Mouse (Mus musculus) mouse embryonic stem cell (cell line): ENCODE measurements around the gene D230025D16Rik.
"Not testable (repeated sequence)": the region's sequence is repeated elsewhere in the genome, so short reads cannot be mapped to it uniquely, and the experiment has no call there.

Experiments
- in situ Hi-C, 2 experiments: fragments of 300-500 bp; cut with MboI; formaldehyde crosslinking; loops; 1 replicate in 1 of 2; 3 replicates in 1 of 2; pipeline ENCODE4 v1.14.3; 2019 to 2020; ENCODE audit warnings: low sequenced_read_pairs in 2 of 2, low pct_unique_long_range_greater_than_20kb in 1 of 2, mixed read lengths in 1 of 2; ENCODE audit not compliant: unreplicated experiment in 1 of 2

The D230025D16Rik gene

DNA sequence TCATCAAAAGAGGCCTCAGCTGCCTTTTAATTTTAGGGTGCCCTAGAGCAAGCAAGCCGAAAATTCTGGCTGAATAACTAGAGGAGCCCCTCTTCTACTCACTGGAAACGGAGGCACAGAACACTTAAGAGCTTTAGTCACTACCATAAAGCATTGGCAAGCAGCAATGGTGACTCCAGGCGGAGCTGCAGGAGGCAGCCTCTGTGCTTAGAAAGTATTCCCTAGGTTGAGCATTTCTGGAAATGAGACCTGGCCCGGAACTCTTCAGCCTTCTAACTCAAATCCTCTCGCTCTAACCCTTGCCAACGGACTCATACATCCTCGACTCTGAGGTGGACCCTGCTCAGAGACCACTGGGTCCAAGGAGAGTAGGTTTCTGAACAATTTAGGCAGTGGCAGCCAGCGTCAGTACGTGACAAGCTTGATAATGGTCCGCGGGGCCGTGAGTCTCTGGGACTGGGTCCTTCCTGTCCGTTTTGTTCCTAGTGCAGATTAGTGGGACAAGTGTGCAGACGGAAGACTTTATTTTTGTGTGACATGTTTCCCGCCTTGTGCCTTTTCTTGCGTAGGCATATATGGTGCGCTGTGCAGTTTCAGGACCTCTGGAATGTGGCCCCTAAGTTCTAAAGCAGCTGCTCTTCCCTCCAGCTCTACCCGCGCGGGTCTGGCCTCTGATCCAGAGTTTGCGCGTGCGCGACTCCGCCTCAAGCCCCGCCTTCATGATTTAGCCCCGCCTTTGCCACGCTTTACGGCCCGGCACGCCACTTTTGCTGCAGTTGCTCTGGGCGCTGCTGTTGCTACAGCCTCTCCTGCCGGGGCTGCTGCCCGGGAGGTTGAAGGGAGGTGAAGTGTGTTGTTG, at the start of gene D230025D16Rik:
Gene D230025D16Rik, plus strand, starts transcription at position 733 of the 859 bp plus-strand sequence.
- in situ Hi-C loops: no loop called here

DNA sequence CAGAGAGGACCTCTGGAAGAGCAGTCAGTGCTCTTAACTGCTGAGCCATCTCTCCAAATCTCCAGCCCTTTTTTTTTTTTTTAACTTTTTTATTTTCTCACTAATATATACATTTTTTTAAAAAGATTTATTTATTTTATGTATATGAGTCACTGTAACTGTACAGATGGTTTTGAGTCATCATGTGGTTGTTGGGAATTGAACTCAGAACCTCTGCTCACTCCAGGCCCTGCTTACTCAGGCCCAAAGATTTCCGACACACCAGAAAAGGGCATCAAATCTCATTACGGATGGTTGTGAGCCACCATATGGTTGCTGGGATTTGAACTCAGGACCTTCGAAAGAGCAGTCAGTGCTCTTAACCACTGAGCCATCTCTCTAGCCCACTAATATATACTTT, 49.7 kb upstream of the D230025D16Rik start:
- in situ Hi-C loops: not testable (repeated sequence)

DNA sequence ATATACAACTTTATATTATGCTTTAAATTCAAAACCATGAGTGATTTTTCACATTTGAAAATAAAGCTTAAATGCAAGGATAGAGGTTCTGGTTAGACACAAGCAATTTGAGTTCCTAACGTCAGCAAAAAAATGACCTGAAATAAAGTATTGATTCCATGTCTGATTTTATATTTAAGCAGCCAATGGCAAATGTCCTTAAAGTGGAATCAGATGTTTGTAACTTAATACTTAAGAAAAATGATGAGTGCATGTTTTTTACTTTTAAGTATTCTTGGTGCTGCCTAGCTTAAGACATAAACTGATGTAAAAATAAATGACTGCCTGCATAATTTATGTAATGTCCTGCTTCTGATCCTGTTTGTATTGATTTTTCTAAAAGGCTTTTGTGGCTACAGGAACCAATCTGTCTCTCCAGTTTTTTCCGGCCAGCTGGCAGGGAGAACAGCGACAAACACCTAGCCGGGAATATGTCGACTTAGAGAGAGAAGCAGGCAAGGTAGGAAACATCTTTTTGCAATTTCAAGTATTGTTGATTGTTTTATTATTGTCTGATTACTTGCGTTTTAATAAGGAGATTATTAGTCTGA, 46.6 kb upstream of the D230025D16Rik start:
- in situ Hi-C loops: no loop called here

DNA sequence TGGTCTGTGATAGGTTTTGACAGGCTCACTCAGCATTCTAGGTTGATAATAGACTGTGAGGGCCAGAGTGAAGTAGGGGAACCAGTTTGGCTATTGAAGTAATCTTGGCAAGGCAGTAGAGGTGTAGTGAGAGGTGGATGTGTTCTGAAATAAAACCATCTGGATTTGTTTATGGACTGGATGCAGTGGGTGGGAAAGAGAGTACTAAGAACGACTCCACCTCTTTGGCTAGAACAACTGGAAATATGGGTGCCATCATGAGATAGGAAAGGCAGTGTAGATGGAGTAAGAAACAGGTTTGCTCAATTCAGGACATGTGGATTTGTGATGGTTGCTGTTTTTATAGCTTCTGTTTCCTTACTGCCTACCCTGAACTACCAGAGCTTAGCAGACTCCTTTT, 42.7 kb upstream of the D230025D16Rik start:
- in situ Hi-C loops: no loop called here

- in situ Hi-C loops: no loop called here
Measured at GRCm38 (mm10) chr8:105186467-105187005, 38.4 kb upstream of the D230025D16Rik start.

GRCm38 (mm10) chr8:105192182-105192581, 32.8 kb upstream of the D230025D16Rik start:
- in situ Hi-C loops: no loop called here

- in situ Hi-C loops: no loop called here
Measured at GRCm38 (mm10) chr8:105205748-105206147, 19.2 kb upstream of the D230025D16Rik start.

DNA sequence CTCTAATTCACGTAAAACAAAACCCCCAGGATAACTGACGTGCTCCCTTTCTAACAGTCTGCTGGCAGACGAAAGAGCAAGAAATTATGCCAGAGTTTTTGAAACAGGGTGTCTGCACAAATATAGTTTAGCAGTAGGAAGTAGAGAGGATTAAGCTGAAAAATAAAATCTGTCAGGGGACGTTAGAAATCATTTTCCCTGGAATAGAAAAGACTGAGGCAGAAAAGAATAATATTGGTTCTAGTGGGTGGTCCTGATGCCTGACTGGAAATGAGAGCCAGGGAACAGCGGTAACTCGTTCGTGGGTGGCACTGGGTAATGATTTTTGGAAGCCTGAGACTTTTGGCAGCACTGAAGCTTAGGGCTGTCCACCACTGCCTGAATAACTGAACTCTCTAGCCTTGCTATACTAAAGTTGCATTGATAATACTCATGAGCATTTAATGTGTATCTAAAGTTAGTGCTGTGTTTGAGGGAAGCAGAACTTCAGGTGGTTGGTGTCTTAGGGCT, 18.1 kb upstream of the D230025D16Rik start:
- in situ Hi-C loops: no loop called here

DNA sequence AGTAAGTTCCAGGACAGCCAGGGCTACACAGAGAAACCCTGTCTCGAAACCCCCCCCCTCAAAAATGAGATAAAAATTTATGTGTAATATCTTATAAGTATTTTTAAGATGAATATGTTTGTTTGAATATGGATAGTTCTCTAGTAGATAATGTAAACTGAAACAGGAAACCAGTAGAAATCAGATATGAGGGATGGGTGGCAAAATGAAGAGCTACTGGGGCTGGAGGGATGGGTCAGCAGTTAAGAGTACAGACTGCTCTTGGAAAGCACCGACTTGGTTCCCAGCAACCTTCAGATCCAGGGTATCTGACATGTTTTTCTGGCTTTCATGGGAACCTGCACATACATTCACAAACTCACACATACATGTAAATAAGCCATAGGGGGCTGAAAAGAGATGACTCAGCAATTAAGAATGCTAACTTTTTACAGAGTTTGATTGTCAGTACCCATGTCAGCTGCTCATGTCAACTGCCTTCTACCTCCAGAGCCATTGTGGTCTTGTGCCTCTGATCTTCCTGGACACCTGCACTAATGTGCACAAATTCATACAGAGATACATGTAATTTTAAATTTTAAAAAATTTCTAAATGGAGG, 17.2 kb upstream of the D230025D16Rik start:
- in situ Hi-C loops: no loop called here

DNA sequence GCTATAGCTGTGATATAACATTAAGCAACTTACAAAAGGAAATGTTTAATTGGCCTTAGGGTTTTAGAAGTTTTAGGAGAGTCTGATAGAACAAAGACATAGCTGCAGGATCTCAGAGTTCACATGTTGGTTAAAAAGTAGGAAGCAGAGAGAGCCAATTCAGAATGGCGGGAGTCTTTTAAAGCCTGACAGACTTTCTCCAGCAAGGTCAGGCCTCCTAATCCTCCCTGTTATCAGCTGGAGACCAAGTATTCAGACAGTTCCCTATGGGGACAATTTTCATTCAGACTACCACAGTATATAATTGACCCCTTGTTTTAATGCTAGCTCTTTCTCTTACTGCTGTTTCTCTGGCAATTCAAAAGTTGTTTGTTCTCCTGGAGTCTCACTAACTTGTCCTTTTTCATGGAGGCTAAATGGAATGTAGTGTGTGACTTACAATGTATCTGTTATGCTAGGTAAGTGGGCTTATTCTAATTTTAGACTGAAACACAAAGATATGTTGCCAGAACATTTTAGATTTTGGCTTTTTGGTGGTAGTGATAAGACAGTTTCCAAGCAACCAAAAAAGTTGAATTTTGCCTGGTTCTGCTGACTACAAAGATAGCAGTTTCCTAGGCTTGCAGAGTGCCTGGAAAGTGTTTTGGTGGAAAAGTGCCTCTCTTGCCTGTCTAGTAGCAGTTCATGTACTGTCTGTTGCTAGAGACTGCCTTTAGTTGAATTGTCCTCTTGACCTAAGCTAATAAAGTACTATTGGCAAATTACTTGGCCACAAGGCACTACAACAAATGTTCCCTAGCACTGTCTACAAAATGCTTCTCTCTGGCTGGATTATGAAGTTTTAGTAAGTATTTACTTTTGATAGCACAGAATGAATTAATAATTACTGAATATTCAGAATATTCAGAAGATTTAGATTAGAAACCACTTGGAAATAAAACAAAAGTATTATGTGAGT, 15.5 kb upstream of the D230025D16Rik start:
- in situ Hi-C loops: no loop called here

DNA sequence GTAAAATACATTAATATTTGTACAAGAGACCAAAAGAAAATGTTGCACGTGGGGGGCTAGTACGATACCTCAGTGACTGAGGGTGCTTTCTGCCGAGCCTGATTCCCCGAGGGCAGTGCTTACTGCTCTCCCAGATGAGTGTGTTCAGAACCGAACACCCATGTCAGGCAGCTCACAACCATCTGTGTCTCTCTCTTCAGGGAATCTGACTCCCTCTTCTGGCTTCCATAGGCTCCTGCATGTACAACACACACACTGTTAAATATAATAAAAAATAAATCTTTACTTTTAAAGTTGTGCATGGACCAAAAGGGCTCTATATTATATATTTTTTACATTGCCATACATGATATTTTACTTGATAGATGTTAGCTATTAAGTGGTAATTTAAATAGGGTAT, 10.8 kb upstream of the D230025D16Rik start:
- in situ Hi-C loops: no loop called here

- in situ Hi-C loops: no loop called here
Measured at GRCm38 (mm10) chr8:105217926-105218522, 6.9 kb upstream of the D230025D16Rik start.

DNA sequence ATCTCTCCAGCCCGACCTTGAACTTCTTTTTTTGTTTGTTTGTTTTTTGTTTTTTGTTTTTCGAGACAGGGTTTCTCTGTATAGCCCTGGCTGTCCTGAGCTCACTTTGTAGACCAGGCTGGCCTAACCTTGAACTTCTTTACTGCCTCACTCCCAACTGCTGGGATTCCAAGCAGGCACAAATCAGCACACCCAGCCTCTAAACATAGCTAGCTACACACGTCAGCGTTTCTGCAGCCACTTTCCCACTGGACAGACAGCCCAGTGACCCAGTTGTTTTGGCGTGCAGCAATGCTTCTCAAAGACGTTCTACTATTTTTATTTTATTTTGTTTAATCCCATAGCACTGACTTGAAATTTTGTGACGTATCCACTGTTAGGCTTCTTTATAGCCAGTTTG, 1.1 kb upstream of the D230025D16Rik start:
- in situ Hi-C loops: no loop called here

GRCm38 (mm10) chr8:105225272-105225593, 288 bp downstream of the D230025D16Rik start:
- in situ Hi-C loops: no loop called here

GRCm38 (mm10) chr8:105225917-105226316, 972 bp downstream of the D230025D16Rik start:
- in situ Hi-C loops: no loop called here

DNA sequence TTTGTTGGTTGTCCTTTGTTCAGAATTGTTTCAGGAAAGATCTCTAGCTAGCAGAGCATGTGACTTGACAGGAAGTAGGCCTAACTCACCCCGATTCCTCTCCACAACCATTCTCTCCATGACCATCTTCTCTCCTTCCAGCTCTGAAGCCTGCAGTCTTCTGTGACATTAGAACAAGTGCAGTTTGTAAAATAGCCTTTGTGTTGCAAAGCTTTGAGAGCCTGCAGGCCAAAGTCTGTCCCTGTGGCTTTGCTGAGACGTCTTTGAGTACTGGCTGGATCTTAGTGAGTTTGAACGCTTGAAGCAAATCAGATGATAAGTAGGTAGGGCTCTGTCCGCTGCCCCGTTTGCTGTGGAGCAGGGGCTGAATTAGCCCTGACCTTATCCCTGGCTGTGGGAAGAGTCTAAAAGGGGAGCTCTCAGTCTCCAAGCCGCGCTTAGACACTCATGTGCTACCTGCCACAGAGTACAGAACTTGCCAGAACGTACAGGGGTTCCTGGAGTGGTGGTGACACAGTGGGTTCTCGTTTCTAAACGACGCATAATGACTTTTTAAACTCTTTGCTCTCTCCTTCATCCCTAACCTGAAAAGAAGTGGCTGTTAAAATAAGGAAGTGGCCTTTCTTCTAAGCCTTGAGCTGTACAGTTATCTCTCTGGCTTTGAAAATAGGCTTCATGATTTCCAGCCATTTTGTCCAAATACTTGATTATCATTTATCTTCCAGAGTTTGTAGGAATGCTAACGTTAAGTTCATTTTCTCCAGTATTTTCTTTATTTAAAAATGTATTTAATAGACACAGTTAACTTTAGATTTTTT, 6.8 kb downstream of the D230025D16Rik start:
- in situ Hi-C loops: no loop called here

- in situ Hi-C loops: not testable (repeated sequence)
Measured at GRCm38 (mm10) chr8:105232321-105232693, 7.4 kb downstream of the D230025D16Rik start.
